Mouse (Mus musculus) gastrocnemius, postnatal 4 days (tissue): ENCODE data around the gene Abhd8. TPM values are rescaled to one million over a fixed set of nuclear protein-coding genes. Genes with fewer than 3 reads are reported as not detected.
"Not testable (repeated sequence)": the region's sequence is repeated elsewhere in the genome, so short reads cannot be mapped to it uniquely, and the experiment has no call there.

Source experiments
- DNase-seq, 2 experiments: peaks; one replicate each; pipeline ENCODE4 v3.0.0; 2021 to 2022; ENCODE audit warnings: low spot score in 2 of 2, mixed read lengths in 2 of 2
- total RNA-seq, 2 experiments: library from RNA; stranded (reverse); gene quantifications; 2 replicates each; pipeline ENCODE4 v1.2.3; 2021

Abhd8 gene
- total RNA-seq, 2 experiments from 2014 or later: 47.1 to 47.3 TPM

DNA sequence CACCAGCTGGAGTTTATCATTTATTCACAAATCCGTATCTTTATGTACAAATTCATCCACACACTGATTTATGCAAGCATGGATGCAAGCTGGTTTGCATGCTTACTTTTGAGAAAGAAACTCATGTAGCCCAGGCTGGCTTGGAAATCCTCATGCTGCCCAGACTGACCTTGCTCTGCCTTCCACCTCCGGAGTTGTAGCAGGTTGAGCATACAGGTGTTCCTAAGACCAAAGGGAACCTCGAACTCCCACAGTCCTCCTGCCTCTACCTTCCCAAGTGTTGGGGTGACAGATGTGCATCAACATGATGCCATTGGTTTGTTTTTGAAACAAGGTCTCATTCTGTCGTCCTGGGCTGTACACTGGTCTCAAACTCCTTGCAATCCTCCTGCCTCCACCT lies 1.3 kb downstream of the Abhd8 start:
- DNase-seq: no peak

DNA sequence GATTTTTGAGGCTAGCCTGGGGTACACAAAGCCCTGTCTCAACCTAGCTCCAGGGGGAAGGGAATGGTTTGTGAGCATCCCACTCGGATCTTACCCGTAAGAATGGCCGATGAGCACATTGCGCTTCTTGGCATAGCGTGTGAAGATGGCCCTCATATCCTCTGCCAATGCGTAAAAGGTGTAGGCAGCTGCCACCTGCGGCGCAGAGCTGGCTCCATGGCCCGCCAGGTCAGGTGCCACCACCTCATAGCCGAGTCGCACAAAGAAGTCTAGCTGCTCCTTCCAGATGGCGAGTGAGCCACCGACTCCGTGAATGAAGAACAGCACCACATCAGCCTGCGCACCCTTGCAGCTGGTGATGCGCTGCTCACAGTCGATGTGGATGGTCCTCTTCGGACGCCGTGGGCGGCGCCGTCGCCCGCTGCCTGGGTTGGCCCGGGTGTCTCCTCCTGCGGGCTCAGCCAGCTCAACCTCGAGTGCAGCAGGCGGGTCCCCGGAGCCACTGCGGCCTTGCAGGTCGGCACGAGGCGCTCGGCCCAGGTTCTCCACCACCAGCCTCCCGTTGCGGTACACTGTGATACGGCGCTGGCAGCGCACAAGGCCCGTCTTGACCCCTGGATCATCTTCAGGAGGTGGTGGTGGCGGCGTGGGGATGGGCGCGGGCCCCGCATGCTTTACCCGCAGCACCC lies 2.2 kb downstream of the Abhd8 start:
- DNase-seq: no peak

DNA sequence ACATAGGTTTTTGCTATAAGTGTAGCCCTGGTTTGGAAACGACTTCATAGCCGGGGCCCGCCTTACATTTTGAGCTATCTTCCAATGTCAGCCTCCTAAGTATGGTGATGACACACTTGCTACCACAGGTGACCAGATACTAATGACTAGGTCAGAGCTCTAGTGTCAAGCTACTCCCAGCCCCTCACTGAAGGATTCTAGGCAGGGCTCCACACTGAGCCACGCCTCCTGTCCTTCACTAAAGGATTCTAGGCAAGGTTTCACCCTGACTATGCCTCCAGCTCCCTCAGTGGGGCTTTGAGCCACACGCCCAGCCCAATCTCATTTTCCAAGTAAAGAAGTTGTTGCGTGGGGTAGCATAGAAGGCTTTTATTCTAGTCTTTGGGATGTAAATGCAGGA lies 2.7 kb downstream of the Abhd8 start:
- DNase-seq: no peak

DNA sequence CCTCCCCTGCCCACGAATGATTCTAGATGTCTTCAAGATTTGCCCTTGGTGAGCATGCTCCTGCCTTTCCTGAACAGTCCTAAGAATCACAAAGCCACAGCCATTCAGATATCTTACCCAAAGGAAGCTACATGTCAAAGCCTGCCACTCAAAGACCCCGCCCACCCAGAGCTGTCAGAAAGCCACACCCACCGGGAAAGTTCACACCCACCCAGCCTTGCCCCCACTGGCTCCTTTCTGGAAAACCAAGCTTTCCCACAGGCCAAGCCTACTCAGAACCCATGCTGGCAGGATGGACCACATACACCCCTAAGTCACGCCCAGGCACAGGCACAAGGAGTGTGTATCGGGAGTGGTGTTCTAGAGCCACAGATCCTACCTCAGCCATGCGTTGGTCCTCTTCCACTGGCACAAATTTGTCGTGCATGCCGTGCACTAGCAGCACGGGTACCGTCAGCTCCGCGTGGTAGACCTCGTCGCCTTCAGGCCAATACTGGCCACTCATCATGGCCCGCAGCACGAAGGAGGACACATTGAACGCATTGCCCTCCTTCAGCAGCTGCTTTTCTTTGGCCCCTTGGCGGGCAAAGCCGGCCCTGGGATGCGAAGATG lies 5.7 kb downstream of the Abhd8 start:
- peak in 1 of 2 experiments; percentile 9 for DNase-seq

DNA sequence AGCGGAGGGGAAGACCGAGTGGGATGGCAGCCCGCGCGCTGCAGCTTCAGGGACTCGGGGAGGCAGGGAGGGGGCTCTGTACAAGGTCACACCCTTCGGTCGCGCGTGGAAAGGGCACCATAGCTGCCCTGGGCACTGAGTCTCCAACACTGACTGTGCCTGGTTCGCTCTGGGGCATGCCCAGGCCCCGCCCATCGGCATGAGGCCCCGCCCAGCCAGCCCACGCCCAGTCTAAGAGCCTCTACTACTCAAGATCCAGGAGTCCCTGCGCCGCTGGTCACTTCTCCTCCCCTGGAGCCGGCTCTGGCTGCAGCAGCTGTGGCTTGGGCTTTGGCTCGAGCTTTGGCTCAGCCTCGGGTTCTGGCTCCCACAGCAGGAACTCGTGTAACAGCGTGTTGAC lies 6.5 kb downstream of the Abhd8 start:
- peak in 1 of 2 experiments; percentile 15 for DNase-seq

DNA sequence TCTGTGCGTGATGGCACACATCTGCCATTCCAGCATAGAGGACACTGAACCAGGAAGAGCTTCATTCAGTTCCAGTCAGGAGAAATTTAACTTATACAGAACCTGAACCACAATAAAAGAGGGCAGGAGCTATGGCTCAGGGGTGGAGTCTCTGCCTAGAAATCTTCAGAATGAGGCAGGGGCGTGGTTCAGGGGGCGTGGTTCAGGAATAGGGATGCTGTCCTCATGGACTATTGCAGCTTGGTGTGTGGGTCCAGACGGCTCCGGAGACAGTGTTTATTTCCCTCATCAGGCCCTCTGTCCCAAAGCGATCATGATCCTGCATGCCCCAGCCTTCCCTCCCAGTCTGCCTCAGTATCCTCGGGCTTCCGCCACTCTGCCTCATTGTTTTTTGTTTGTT lies 8.8 kb downstream of the Abhd8 start:
- DNase-seq: peak in 1 of 2 experiments; percentile 6

DNA sequence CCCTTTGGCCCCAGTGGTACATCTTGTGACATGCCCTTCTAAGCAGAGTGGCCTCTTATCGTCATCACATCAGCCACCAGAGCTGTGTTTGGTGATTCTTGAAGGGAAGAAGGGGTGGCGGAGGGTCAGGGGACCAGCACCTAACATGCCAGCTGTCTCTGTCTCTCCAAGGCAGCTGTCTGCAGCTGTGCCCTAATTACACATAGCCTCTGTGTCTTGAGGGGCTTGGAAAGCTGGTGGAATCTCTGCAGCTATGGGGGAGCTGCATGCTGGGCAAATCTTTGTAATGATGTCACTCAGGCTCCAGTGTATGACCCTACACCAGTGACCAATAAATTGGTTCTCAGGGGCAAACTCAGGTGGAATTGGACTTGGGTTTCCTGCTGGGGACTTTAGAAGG lies 10.8 kb downstream of the Abhd8 start:
- peak in 1 of 2 experiments; percentile 14 for DNase-seq

DNA sequence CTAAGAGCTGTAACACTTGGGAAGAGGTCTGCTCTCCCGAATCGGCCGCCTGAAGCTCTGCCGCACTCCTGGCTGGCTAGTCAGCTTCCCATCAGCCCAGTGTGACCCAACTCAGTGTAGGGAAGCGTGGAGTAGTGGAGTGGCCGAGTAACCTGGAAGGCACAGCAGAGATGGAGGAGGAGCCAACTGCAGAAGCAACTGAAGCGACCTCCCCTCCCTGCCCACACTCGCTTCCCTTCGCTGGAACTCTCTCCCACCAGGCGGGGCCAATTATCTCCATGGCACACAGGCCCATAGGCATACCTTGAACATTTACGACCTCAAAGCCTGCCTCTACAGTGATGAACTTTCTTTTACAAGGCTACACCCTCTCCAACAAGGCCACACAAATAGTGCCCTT lies 11.7 kb downstream of the Abhd8 start:
- no peak for DNase-seq

DNA sequence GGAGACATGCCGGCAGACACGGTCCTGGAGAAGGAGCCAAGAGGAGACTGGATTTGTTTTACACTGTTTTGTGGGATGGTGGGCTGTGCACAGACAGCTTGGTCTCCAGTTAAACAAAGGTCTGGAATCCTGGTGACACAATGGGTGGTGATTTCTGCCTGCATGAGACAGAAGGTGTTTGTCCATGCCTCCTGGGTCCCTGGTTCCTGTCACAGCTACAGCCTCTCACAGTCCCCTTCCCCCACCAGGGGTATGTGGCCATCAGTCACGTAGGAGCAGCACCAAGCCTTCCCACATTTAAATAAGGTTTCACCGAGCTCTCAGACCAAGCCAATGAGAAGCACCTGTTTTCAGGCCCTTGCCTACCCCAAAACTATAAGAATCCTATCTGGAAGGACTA lies 12.1 kb downstream of the Abhd8 start:
- no peak for DNase-seq

DNA sequence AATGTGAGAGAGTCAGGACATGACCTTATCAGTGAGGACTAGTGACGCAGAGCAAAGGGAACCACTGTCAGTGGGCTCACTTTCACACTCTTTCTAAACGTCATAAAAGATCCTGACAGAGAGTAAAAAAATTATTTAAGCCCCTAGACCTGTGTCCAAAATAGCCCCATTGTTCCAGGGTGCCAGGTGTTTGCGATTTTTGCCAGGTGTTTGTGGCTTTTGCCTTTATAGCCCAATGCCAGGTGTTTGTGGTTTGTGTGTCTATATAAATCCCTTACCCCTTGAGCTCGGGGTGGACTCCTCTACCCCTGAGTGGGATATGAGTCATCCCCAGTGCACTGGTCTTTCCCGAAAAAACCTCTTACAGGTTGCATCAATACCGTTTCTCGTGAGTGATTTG lies 18.4 kb downstream of the Abhd8 start:
- no peak for DNase-seq

DNA sequence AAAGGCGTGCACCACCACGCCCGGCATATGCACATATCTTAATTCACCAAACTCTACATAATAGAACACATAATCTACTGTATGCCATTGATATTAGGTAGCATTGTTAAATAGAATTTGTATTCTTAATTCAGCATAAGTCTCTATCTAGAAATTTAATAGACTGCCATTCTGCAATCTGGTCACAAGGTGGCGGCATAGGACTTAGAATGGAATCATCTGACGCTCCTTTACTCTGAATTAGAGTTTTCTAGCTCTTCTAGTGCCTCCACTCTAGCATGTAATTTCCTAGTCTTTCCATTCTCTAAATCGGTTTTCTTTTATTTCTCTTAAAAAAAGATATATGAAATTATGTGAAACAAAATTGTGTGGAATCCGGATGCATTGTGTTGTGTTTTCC lies 22.1 kb downstream of the Abhd8 start:
- no peak for DNase-seq

DNA sequence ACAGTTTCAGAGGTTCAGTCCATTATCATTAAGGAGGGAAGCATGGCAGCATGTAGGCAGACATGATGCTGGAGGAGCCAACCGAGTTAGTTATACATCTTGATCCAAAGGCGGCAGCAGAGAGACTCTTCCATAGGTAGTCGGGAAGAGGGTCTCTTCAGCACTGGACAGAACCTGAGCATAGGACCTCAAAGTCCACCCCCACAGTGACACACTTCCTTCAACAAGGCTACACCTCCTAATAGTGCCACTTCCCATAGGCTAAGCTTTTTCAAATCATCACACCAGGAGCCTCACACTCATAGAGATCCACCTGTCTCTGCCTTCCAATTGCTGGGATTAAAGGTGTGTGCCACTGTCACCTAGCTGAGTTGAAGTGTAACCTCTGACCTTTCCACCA lies 26.4 kb downstream of the Abhd8 start:
- DNase-seq: no peak

DNA sequence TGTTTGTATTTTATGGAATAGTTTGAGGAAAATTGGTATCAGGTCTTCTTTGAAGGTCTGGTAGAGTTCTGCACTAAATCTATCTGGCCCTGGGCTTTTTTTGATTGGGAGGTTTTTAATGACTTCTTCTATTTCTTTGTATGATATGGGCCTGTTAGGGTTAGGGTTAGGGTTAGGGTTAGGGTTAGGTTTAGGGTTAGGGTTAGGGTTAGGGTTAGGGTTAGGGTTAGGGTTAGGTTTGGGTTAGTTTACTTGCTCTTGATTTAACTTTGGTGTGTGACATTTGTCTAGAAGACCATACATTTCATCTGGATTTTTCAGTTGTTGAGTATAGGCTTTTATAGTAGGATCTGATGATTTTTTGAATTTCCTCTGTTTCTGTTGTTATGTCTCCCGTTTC lies 30.5 kb downstream of the Abhd8 start:
- not testable (repeated sequence) for DNase-seq

DNA sequence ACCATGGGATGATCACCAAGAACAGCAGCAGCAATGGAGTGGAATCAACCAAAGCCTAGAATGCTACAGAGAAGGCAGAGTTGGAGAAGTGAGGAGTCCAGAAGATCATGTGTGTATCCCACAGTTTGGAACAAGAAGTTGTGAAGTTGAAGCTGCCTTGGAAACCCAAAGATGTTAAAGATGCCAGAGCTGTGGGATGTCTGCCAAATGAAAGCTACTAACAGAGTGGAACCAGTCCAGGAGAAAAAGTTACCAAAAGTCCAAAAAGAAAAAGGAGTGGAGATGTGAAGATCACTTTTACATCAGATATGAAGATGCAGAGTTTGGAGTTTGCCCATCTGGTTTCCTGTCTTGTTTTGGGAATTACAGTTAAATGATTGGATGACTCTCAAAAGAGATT lies 41.3 kb downstream of the Abhd8 start:
- DNase-seq: no peak

DNA sequence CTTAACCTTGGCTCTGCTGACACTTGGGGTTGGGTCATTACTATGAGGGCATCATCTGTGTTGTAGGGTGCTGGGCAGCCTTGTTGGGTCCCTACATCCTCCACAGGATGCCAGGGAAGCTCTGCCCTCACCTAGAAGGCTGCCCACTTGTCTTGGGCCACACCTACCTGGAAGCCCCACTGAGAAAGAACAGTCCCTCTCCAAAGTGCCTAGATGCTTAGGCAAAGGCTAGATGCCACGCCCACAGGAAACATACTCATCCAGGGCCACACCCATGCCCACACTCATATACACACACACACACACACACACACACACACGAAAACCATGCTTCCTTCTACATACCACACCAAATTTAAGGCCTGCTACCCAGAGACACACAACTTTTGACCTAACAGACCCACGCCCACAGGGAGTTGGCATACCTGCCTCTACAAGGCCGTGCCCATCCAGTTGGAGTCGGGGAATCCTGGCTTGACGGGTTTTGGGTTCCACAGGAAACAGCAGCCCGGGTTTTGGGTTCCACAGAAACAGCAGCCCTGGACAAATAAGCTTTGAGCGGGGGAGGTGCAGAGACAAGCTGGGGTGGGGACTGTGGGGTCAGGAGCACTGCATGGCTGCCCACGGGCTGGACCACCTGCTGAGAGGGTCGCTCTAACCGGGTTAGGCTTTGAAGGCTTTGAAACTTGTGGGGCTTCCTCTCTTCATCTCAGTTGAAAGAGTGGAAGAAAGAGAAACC lies 51.8 kb downstream of the Abhd8 start:
- DNase-seq: no peak

DNA sequence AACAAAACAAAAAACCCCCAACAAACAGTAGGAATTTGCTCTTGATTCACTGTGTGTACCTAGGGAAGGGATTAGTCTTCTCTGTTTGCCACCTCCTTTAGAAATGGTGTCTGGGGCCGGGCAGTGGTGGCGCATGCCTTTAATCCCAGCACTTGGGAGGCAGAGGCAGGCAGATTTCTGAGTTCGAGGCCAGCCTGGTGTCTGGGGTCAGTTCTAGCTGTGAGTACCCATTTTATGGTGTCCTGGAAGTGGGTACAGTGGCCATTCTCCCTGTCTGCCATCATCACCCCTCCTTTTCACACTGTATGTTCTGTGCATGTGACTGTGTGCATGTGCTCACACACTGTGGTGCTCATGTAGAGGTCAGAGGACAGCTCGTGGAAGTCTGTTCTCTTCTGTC lies 55.2 kb downstream of the Abhd8 start:
- no peak for DNase-seq

DNA sequence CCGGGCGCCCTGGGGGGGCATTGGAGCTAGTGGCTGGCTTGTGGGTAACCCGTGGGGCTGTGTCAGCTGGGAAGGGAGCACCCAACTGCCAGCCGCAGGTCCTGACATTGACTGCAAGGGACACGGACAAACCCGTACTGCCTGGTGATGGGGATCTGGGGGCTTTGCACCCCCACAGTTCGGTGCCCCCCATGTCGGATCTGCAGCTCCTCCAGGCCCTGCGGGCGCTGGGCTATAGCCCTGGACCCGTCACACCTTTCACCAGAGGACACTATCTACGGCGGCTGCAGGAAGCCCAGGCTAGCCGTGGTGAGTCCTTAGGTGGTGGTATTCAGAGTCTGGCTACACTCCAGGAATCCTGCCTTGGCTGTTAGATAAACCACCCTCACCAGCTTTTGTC lies 56.0 kb downstream of the Abhd8 start:
- DNase-seq: peak in 1 of 2 experiments; percentile 12

Other genes starting within 250 kb of the Abhd8 start
- 10 to 100 TPM; 35.7 to 45.0 TPM for gene Myo9b, start 190.9 kb downstream of the Abhd8 start, total RNA-seq
- 10 to 100 TPM; 12.9 to 15.2 TPM for gene Haus8, start 190.7 kb downstream of the Abhd8 start, total RNA-seq
- gene Use1, start 96.8 kb downstream of the Abhd8 start, total RNA-seq: 100 to 1,000 TPM; 139 to 149 TPM
- gene Ocel1, start 92.4 kb downstream of the Abhd8 start, total RNA-seq: 1 to 10 TPM; 8.1 to 9.2 TPM
- gene Nr2f6, start 81.7 kb downstream of the Abhd8 start, total RNA-seq: 10 to 100 TPM; 37.0 to 40.4 TPM
- 10 to 100 TPM; 14.7 to 17.4 TPM for gene Ushbp1, start 67.9 kb downstream of the Abhd8 start, total RNA-seq
- 10 to 100 TPM; 64.4 to 77.9 TPM for gene Babam1, start 66.8 kb downstream of the Abhd8 start, total RNA-seq
- 1 to 10 TPM; 6.0 to 7.1 TPM for gene Ankle1, start 57.6 kb downstream of the Abhd8 start, total RNA-seq
- gene Mrpl34, start 1.3 kb upstream of the Abhd8 start, total RNA-seq: 10 to 100 TPM; 29.0 to 34.4 TPM
- 10 to 100 TPM; 40.3 to 44.2 TPM for gene Dda1, start 5.5 kb upstream of the Abhd8 start, total RNA-seq
- 10 to 100 TPM; 20.8 to 25.3 TPM for gene Ano8, start 22.3 kb upstream of the Abhd8 start, total RNA-seq
- 10 to 100 TPM; 17.8 to 19.1 TPM for gene Gtpbp3, start 24.4 kb upstream of the Abhd8 start, total RNA-seq
- gene Plvap, start 48.1 kb upstream of the Abhd8 start, total RNA-seq: 10 to 100 TPM; 15.9 to 16.6 TPM
- gene Ccdc194, start 62.1 kb upstream of the Abhd8 start, total RNA-seq: under 1 TPM; 0.47 to 0.83 TPM
- 10 to 100 TPM; 18.3 to 20.1 TPM for gene Bst2, start 73.8 kb upstream of the Abhd8 start, total RNA-seq
- gene Mvb12a, start 79.3 kb upstream of the Abhd8 start, total RNA-seq: 10 to 100 TPM; 30.3 to 33.1 TPM
- under 1 TPM in 1 of 2 experiments, not detected in 1; 0.21 TPM for gene Tmem221, start 95.2 kb upstream of the Abhd8 start, total RNA-seq
- under 1 TPM; 0.26 to 0.29 TPM for gene Nxnl1, start 102.9 kb upstream of the Abhd8 start, total RNA-seq
- 10 to 100 TPM; 51.7 to 52.8 TPM for gene Slc27a1, start 105.2 kb upstream of the Abhd8 start, total RNA-seq
- gene Pgls, start 128.5 kb upstream of the Abhd8 start, total RNA-seq: 10 to 100 TPM; 71.4 to 72.1 TPM
- 1 to 10 TPM; 1.8 to 2.6 TPM for gene Fam129c, start 134.0 kb upstream of the Abhd8 start, total RNA-seq
- gene Colgalt1, start 147.3 kb upstream of the Abhd8 start, total RNA-seq: 10 to 100 TPM; 63.9 to 77.4 TPM
- under 1 TPM; 0.22 to 0.47 TPM for gene Unc13a, start 208.1 kb upstream of the Abhd8 start, total RNA-seq
- 1 to 10 TPM; 5.0 to 6.5 TPM for gene Jak3, start 212.6 kb upstream of the Abhd8 start, total RNA-seq
- 1 to 10 TPM; 2.6 to 3.4 TPM for gene Insl3, start 225.6 kb upstream of the Abhd8 start, total RNA-seq
- 1 to 10 TPM; 4.1 to 4.5 TPM for gene B3gnt3, start 238.1 kb upstream of the Abhd8 start, total RNA-seq